Mouse (Mus musculus): Measurements from ENCODE around the gene Slc7a1. TPM values are rescaled to one million over a fixed set of nuclear protein-coding genes. Genes with fewer than 3 reads are reported as not detected.

Slc7a1 gene
- polyA plus RNA-seq, 1 experiment: 51.4 TPM

- H3ac ChIP-seq (ENCODE audit: control insufficient read depth, insufficient read length): no peak overlapping the region
- no peak overlapping the region for H3K4me2 ChIP-seq (ENCODE audit: low read depth)
- TF ChIP-seq TCF12 (IDR thresholded peaks at IDR 0.05; ENCODE audit: insufficient read depth, poor library complexity, severe bottlenecking) (no peak), CEBPB (IDR thresholded peaks at IDR 0.05; ENCODE audit: insufficient read depth, poor library complexity, severe bottlenecking) (no peak), SRF (IDR thresholded peaks at IDR 0.05; ENCODE audit: control insufficient read depth, insufficient read length, low read depth) (no peak), MYOD1 (IDR thresholded peaks at IDR 0.05; ENCODE audit: control insufficient read depth in 1 of 3, insufficient read length in 2 of 3, low read depth in 2 of 3) (no peak), POLR2A (IDR thresholded peaks at IDR 0.05; ENCODE audit: insufficient read length, low read depth) (no peak), POLR2AphosphoS2 (IDR thresholded peaks at IDR 0.05; ENCODE audit: insufficient read length, low read depth) (no peak), MYOG (IDR thresholded peaks at IDR 0.05; ENCODE audit: control insufficient read depth in 1 of 3, insufficient read depth in 1 of 3, insufficient read length in 2 of 3, low read depth in 2 of 3) (no peak), TCF3 (IDR thresholded peaks at IDR 0.05; ENCODE audit: insufficient read length, low read depth) (no peak), REST (IDR thresholded peaks at IDR 0.05; ENCODE audit: insufficient read depth, insufficient read length) (no peak), E2F4 (IDR thresholded peaks at IDR 0.05; ENCODE audit: insufficient read depth) (no peak), USF1 (IDR thresholded peaks at IDR 0.05; ENCODE audit: low read depth) (no peak), MAX (IDR thresholded peaks at IDR 0.05; ENCODE audit: low read depth) (no peak)
- H3K4me3 ChIP-seq: no peak overlapping the region
- no peaks in the 10 kb centered on the region for H3K27me3 ChIP-seq (ENCODE audit: control insufficient read depth, insufficient read depth, insufficient read length)
- no peaks in the 10 kb centered on the region for H3K36me3 ChIP-seq (ENCODE audit: control insufficient read depth, insufficient read depth)
- H3K79me2 ChIP-seq (ENCODE audit: control insufficient read depth, insufficient read depth): no peaks in the 10 kb centered on the region
Measured at GRCm38 (mm10) chr5:148432121-148432520, 32.4 kb upstream of the Slc7a1 start.

- Histone ChIP-seq H3K4me3 (no peak overlapping the region), H3K36me3 (ENCODE audit: control insufficient read depth, insufficient read depth) (no peaks in the 10 kb centered on the region)
- TF ChIP-seq POLR2A (IDR thresholded peaks at IDR 0.05; ENCODE audit: insufficient read length, low read depth): no peak
- TF ChIP-seq MYOG (IDR thresholded peaks at IDR 0.05; ENCODE audit: control insufficient read depth in 1 of 3, insufficient read depth in 1 of 3, insufficient read length in 2 of 3, low read depth in 2 of 3): no peak
- no peak for TF ChIP-seq CEBPB (IDR thresholded peaks at IDR 0.05; ENCODE audit: insufficient read depth, poor library complexity, severe bottlenecking)
Measured at GRCm38 (mm10) chr5:148428846-148429245, 29.1 kb upstream of the Slc7a1 start.

GRCm38 (mm10) chr5:148425136-148425535 is 25.4 kb upstream of the Slc7a1 start:
- H3K4me3 ChIP-seq: no peak overlapping the region
- no peaks in the 10 kb centered on the region for H3K27me3 ChIP-seq (ENCODE audit: control insufficient read depth, insufficient read depth, insufficient read length)
- H3K4me2 ChIP-seq (ENCODE audit: low read depth): no peak overlapping the region
- H3K79me2 ChIP-seq (ENCODE audit: control insufficient read depth, insufficient read depth): no peaks in the 10 kb centered on the region
- H3K36me3 ChIP-seq (ENCODE audit: control insufficient read depth, insufficient read depth): no peaks in the 10 kb centered on the region
- no peak overlapping the region for H3ac ChIP-seq (ENCODE audit: control insufficient read depth, insufficient read length)
- TF ChIP-seq SRF (IDR thresholded peaks at IDR 0.05; ENCODE audit: control insufficient read depth, insufficient read length, low read depth) (no peak), MYOD1 (IDR thresholded peaks at IDR 0.05; ENCODE audit: control insufficient read depth in 1 of 3, insufficient read length in 2 of 3, low read depth in 2 of 3) (no peak), MAX (IDR thresholded peaks at IDR 0.05; ENCODE audit: low read depth) (no peak), MYOG (IDR thresholded peaks at IDR 0.05; ENCODE audit: control insufficient read depth in 1 of 3, insufficient read depth in 1 of 3, insufficient read length in 2 of 3, low read depth in 2 of 3) (no peak), REST (IDR thresholded peaks at IDR 0.05; ENCODE audit: insufficient read depth, insufficient read length) (no peak), E2F4 (IDR thresholded peaks at IDR 0.05; ENCODE audit: insufficient read depth) (no peak), TCF12 (IDR thresholded peaks at IDR 0.05; ENCODE audit: insufficient read depth, poor library complexity, severe bottlenecking) (no peak), USF1 (IDR thresholded peaks at IDR 0.05; ENCODE audit: low read depth) (no peak)

More at GRCm38 (mm10) chr5:148428846-148429245, 29.1 kb upstream of the Slc7a1 start:
- no peaks in the 10 kb centered on the region for H3K27me3 ChIP-seq (ENCODE audit: control insufficient read depth, insufficient read depth, insufficient read length)
- no peaks in the 10 kb centered on the region for H3K79me2 ChIP-seq (ENCODE audit: control insufficient read depth, insufficient read depth)
- no peak overlapping the region for H3ac ChIP-seq (ENCODE audit: control insufficient read depth, insufficient read length)
- no peak overlapping the region for H3K4me2 ChIP-seq (ENCODE audit: low read depth)

GRCm38 (mm10) chr5:148421326-148421725 is 21.6 kb upstream of the Slc7a1 start:
- Histone ChIP-seq H3K36me3 (ENCODE audit: control insufficient read depth, insufficient read depth) (no peaks in the 10 kb centered on the region), H3K4me2 (ENCODE audit: low read depth) (no peak overlapping the region), H3K79me2 (ENCODE audit: control insufficient read depth, insufficient read depth) (no peaks in the 10 kb centered on the region), H3K4me3 (no peak overlapping the region), H3K27me3 (ENCODE audit: control insufficient read depth, insufficient read depth, insufficient read length) (no peaks in the 10 kb centered on the region), H3ac (ENCODE audit: control insufficient read depth, insufficient read length) (no peak overlapping the region)
- TF ChIP-seq POLR2A (IDR thresholded peaks at IDR 0.05; ENCODE audit: insufficient read length, low read depth) (no peak), POLR2AphosphoS2 (IDR thresholded peaks at IDR 0.05; ENCODE audit: insufficient read length, low read depth) (no peak), CEBPB (IDR thresholded peaks at IDR 0.05; ENCODE audit: insufficient read depth, poor library complexity, severe bottlenecking) (no peak), SRF (IDR thresholded peaks at IDR 0.05; ENCODE audit: control insufficient read depth, insufficient read length, low read depth) (no peak), REST (IDR thresholded peaks at IDR 0.05; ENCODE audit: insufficient read depth, insufficient read length) (no peak), E2F4 (IDR thresholded peaks at IDR 0.05; ENCODE audit: insufficient read depth) (no peak), MYOD1 (IDR thresholded peaks at IDR 0.05; ENCODE audit: control insufficient read depth in 1 of 3, insufficient read length in 2 of 3, low read depth in 2 of 3) (no peak), TCF3 (IDR thresholded peaks at IDR 0.05; ENCODE audit: insufficient read length, low read depth) (no peak), MYOG (IDR thresholded peaks at IDR 0.05; ENCODE audit: control insufficient read depth in 1 of 3, insufficient read depth in 1 of 3, insufficient read length in 2 of 3, low read depth in 2 of 3) (no peak), TCF12 (IDR thresholded peaks at IDR 0.05; ENCODE audit: insufficient read depth, poor library complexity, severe bottlenecking) (no peak), MAX (IDR thresholded peaks at IDR 0.05; ENCODE audit: low read depth) (no peak), USF1 (IDR thresholded peaks at IDR 0.05; ENCODE audit: low read depth) (no peak)

- no peak overlapping the region for H3ac ChIP-seq (ENCODE audit: control insufficient read depth, insufficient read length)
- H3K36me3 ChIP-seq (ENCODE audit: control insufficient read depth, insufficient read depth): no peaks in the 10 kb centered on the region
- H3K4me3 ChIP-seq: no peak overlapping the region
- H3K27me3 ChIP-seq (ENCODE audit: control insufficient read depth, insufficient read depth, insufficient read length): no peaks in the 10 kb centered on the region
- H3K79me2 ChIP-seq (ENCODE audit: control insufficient read depth, insufficient read depth): no peaks in the 10 kb centered on the region
- H3K4me2 ChIP-seq (ENCODE audit: low read depth): no peak overlapping the region
- peak; percentile 88 for TF ChIP-seq CEBPB (IDR thresholded peaks at IDR 0.05; ENCODE audit: insufficient read depth, poor library complexity, severe bottlenecking)
- no peak for TF ChIP-seq MAX (IDR thresholded peaks at IDR 0.05; ENCODE audit: low read depth)
Measured at GRCm38 (mm10) chr5:148419112-148419526, 19.4 kb upstream of the Slc7a1 start.

Measured in myocyte (in vitro differentiated cells).